Mouse (Mus musculus): ENCODE data around the gene Senp6.

Gene Senp6

DNA sequence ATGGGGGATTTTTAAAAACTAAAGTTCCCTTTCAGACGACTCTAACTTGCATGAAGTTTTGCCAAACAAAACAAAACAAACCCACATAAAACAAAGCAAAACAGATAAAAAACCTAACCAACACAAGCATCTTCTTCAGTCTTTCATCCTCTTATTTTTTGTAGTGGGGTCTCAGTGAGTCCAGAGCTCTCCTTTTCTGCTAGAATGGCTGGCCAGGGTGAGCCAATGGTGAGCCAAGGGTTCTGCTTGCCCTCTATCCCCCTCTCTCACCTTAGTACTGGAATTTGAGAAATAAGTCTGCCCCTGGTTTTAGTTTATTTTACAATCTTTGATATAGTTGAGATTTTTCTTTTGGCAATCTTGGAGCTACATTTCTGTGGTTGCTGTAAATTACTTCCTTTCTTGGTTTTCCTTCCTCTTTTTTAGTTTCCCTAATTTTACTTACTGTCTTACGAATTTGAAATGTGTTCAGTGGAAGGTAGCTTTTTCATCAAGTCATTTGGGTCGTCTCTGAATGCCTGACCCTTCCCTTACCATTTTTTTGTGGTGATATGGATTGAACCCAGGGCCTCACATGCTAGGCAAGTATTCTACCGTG, 96.5 kb downstream of the Senp6 start:
- no peak for TF ChIP-seq GATA4 (IDR thresholded peaks at IDR 0.05; ENCODE audit: insufficient replicate concordance, low read length)

DNA sequence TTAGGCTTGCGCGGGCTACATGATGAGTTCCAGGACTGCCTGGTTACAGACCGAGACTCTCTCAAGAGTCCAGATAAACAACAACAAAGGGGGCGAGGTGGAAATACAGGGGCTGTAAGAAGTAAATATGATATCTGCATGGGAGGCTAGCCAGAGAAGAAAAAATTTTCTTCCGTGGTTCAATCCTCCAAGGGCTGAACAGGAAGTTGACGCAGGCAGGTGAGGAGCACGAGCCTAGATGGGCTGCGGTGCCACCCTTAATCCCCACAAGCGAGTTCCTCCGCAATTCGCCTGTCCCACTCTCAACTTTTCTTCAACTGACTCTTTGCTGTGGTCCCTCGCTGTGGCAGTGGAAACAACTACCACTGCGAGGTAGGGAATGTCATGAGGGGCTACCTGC, 97.5 kb downstream of the Senp6 start:
- no peak for TF ChIP-seq GATA4 (IDR thresholded peaks at IDR 0.05; ENCODE audit: insufficient replicate concordance, low read length)

DNA sequence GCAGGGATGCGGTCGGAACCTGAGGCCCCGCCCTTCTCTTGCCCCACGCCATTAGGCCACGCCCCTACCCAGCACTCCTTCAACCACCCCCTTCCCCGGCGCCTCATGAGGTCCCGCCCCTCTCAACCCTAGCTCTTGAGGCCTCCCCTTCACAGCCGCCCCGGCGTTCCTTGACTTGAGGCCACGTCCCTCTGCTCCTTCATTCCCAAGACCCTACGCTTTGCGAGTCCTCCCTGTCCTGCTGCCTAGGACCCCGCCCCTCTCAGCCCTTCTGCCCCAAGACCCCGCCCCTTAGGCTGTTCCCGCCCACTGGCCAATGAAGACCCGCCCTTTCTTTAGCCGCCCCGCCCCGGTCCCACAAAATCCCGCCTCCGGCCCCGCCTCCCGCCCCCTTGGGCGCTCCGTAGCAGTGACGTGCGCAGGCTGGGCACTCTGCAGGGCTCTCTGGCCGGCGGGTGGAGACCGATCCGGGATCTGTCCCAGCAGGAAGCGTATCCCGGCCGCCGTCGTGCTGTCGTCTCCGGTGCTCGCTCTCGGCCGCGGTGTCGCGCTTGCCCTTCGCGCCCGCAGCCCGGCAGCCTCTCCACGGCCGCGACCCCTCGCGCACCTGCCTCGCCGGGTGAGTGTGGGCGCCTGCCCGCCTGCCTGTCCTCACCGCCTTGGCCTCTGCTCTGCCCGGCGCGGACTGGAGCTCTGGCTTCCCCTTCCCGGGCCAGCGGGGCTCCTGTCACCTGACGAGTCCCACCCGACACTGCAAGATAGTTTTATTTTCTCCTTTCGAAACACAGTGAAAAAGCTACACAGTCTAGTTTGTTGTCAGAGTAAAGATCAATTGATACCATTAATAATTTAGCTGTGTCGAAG, 98.1 kb downstream of the Senp6 start, which contains the start of gene Myo6:
TSS of gene Myo6 (plus strand) at position 421 of the 864 bp plus-strand sequence.
- TF ChIP-seq GATA4 (IDR thresholded peaks at IDR 0.05; ENCODE audit: insufficient replicate concordance, low read length): no peak

DNA sequence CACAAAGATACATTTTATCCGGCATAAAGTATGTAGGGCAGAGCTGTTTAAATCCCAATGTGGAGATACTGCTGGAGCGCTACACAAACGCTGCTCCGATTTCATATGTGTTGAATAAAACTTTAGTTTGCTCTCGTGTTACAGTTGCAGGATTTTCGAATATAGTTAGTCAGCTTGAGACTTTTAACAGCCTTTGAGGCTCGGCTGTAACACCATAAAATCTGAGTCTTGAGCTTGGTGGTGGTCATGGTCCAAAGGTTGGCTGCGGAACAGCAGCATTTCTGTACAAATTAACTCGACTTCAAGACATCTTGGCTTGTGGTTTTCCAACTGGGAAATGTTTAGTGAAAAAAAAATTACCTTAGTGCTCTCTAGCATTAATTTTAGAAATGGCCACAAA, 99.0 kb downstream of the Senp6 start:
- no peak for TF ChIP-seq GATA4 (IDR thresholded peaks at IDR 0.05; ENCODE audit: insufficient replicate concordance, low read length)

DNA sequence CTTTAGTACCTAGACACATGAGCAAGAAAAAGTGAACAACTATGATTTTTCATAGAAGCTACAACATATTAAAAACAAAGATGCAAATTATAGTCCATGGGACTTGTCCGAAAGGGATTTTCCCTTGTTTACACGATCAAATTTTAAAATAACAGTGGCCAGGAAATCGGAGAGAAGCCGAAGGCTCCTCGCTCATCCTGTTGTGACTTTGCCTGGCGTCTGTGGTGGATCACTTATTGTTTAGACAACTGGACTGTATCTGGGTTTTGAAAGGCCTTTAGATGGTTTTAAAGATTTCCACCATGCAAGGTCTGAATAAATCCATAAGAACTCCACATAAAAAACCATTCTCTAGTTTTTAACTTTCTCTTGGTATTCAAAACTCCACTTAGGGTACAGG, 99.7 kb downstream of the Senp6 start:
- no peak for TF ChIP-seq GATA4 (IDR thresholded peaks at IDR 0.05; ENCODE audit: insufficient replicate concordance, low read length)

DNA sequence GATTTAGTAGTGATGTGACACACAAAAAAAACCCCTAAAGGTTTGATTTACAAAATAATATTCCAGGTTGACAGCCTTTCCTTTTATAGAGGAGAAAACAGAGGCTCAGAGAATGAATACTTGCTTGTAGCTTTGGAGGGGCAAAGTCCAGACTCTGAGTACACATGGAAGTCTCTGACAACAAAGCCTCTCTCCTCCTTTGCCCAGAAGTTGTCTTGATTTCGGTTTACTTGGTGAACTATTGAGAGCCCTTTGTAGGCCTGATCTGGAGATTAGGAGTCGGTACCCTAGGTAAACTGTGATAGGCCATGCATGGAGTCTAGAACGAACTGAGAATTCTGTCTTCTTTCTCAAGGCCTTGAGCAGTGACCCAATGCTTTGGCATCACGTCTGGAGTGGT, 100.4 kb downstream of the Senp6 start:
- TF ChIP-seq GATA4 (IDR thresholded peaks at IDR 0.05; ENCODE audit: insufficient replicate concordance, low read length): no peak

DNA sequence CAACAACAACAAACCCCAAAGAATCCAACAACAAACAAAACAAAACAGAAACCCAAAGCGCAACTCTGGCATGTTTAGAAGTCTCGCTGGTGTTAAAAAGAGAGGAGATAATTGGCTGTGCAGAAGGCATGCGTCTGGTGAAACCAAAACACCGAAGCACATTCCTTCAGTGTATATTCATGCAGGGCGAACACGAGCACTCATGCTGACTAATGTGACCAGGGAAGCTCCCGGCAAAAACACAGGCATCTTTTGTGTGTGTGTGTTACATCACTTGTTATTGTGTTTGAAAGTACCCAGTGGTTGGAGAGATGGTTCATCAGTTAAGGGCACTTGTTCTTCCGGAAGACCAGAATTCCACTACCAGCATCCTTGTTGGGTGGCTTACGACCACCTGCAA, 102.8 kb downstream of the Senp6 start:
- TF ChIP-seq GATA4 (IDR thresholded peaks at IDR 0.05; ENCODE audit: insufficient replicate concordance, low read length): no peak

DNA sequence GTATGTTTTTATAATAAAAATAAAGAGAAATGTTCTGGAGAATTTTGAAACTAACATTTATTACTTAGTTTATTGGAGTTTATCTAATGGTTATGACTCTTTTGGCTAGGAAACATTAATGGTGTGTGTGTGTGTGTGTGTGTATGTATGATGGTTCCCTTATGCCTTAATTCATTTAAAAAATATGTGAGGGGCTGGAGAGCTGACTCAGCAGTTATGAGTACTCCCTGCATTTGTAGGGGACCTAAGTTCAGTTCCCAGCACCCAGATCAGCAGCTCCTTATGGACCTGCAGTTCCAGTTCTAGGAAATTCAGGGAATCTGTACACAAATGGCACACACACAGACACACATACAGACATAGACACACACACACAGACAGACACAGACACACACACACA, 104.5 kb downstream of the Senp6 start:
- TF ChIP-seq GATA4 (IDR thresholded peaks at IDR 0.05; ENCODE audit: insufficient replicate concordance, low read length): no peak

DNA sequence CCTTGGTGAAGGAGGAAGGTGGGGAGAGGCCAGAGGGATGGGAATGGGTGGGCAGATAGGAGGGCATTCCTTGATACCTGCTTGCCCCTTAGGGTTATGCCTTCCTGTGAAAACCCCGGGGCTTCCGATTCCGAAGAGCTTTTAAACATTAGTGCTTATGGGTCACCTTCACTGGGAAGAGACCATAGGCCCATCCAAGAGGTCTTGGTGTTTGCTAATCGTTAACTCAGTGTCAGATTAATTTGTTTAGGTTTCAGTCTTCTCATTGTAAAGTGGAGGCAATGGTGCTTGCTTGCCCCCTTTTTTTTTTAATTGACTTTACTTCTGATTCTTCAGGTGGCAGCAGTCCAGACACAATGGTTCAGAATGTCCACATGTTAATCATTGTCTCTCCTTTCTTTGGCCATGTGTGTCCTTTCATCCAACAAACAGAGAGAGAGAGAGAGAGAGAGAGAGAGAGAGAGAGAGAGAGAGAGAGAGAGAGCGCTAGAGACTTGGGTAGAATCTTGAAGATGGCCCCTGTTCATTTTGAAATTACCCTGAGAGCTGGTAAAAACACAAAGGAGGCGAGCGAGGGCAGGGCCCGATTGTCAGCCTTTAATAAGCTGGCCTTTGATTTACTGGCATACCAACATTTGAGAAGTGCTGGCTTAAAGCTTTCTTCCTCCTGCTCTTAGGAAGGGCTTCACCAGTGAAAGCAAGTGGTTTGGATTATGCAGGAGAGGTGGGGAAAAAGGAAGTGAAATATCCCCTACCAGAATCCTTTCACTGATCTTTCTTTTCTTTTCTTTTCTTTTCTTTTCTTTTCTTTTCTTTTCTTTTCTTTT, 105.9 kb downstream of the Senp6 start:
- no peak for TF ChIP-seq GATA4 (IDR thresholded peaks at IDR 0.05; ENCODE audit: insufficient replicate concordance, low read length)

DNA sequence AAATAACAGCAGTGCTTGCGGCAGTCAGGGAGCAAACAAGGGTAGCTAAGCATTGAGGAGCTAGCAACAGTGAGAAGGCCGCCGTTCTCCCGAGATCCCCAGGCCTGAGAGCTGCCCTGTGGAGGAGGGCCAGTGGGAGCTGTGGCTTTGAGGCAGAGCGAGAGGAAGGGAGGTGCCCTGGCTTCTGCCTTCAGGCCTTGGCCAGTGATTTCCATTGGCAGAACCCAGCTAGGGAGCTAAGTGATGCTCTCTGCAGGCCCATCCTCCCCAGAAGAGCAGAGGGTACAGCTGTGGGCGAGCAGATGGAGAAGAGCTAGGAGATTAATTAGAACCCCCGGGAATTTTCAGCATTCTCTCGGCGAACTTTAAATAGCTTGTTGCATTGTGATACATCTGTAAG, 106.9 kb downstream of the Senp6 start:
- TF ChIP-seq GATA4 (IDR thresholded peaks at IDR 0.05; ENCODE audit: insufficient replicate concordance, low read length): no peak

DNA sequence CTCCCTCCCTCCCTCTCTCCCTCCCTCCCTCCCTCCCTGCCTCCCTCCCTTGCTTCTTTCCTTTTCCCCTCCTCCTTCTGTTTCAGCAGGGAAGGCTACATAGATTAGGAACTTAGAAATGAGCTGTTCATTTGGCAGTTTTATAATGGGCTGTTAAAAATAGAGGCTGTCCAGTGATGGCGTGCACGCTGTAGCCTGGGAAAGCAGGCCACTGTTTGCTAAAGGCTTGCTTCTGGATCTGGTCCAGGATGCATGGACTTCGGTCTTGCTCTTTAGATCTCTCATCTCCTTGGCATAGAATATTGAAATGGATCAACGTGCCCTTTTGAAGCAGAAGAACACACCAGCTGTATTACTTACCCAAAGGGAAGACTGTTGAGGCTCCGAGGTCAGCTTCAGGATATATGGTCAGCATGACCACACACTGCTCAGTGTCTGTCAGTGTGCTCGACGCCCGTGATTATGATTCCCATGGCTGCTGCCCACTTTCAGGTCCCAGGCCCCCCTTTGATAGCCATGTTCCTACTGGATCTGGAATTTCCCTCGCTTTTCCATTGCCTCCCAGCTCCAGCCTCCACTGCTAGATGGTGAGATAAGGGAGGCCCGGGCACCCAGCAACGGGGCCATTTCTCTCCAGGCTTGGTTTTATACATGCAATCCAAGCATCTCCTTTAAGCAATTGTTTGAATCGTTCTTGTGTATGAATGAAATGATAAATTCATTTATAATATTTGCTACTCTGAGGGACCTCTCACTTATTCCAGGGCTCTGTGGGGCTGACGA, 110.2 kb downstream of the Senp6 start:
- TF ChIP-seq GATA4 (IDR thresholded peaks at IDR 0.05; ENCODE audit: insufficient replicate concordance, low read length): no peak

DNA sequence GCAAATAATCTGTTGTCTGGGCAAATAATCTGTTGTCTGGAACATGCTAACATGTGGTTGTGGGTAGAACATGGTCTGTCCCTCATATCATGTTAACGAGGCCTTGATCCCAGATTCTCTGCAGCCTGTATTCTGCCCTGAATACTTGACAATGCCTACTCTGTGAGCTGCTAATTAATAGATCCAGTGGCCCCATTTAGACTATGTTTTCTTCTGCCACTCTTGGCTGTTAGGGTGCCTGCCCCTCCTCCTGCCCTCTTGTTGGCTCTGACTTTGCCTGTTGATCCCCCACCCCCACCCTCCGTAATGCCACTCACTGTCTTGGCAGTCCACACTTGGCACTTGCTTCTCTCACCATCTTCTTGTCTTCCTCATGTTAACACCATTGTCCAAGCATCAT, 112.0 kb downstream of the Senp6 start:
- TF ChIP-seq GATA4 (IDR thresholded peaks at IDR 0.05; ENCODE audit: insufficient replicate concordance, low read length): no peak

DNA sequence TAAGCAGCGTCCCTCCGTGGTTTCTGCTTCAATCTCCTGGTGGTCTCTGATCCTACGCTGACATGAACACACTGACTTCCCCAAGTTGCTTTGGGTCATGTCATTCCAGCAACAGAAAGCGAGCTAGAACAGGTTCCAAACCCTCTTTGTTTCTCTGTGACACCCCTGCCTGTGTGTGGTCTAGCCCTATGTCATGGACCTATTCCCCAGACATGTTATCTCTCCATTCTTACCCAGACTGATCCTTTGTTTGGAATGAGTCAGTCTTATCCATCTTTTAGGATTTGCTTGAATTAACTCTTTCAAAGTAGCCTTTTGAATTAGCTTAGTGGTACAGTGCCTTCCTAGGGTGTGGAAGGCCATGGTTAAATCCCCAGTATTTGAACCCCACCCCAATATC, 113.0 kb downstream of the Senp6 start:
- no peak for TF ChIP-seq GATA4 (IDR thresholded peaks at IDR 0.05; ENCODE audit: insufficient replicate concordance, low read length)

DNA sequence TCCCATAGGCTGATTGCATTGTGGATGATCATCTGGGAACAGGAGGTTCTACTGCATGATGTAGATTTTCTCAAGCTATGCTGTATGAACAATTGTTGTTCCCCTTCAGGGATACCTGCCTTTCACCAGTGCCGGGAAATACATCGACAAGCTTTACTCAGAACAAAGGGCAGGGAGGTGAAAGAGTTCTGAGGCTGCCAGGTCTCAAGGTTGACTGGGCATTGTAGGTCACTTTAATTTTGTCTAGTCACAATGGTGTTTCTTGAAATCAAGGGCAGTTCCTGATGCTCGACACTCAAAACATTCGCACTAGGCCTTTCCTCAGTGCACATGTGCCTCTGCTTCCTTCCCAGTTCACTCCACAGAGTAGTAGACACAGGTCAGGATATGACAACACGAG, 114.1 kb downstream of the Senp6 start:
- no peak for TF ChIP-seq GATA4 (IDR thresholded peaks at IDR 0.05; ENCODE audit: insufficient replicate concordance, low read length)

DNA sequence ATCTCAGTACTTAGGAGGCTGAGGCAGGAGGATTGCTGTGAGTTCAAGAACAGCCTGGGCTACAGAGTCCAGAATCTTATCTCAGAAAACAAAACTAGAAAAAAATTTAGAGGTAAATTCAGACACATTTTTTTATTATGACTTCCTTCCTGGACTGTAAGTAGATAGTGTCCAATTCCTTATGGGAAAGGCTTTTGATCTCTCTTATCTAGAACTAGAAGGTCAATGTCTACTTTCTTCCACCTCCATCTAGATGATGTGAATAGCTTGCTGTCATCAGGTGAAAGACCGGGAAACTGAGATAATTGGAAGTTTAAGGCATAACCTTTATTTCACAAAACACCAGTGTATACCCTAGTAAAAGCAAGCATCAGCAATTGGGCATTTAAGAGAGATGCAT, 115.0 kb downstream of the Senp6 start:
- no peak for TF ChIP-seq GATA4 (IDR thresholded peaks at IDR 0.05; ENCODE audit: insufficient replicate concordance, low read length)

Measured in liver, adult (tissue).